Mouse (Mus musculus) myocyte (in vitro differentiated cells): ENCODE results near the gene Ctf1.

Experiments
- E2F4 ChIP-seq: IDR thresholded peaks from one replicate; pipeline ENCODE4 v1.6.1; 2011; ENCODE audit warnings: mild to moderate bottlenecking, control low read depth, moderate library complexity; ENCODE audit not compliant: insufficient read depth
- MAX ChIP-seq: IDR thresholded peaks from one replicate; pipeline ENCODE4 v1.6.1; 2011; ENCODE audit warnings: low read depth, mild to moderate bottlenecking, control low read depth
- POLR2A ChIP-seq: IDR thresholded peaks from one replicate; pipeline ENCODE4 v1.6.1; 2011; ENCODE audit warnings: low read depth, mild to moderate bottlenecking, control low read depth, moderate library complexity; ENCODE audit not compliant: insufficient read length
- POLR2AphosphoS2 ChIP-seq: IDR thresholded peaks from one replicate; pipeline ENCODE4 v1.6.1; 2011; ENCODE audit warnings: low read depth, control low read depth; ENCODE audit not compliant: insufficient read length
- SRF ChIP-seq: IDR thresholded peaks from one replicate; pipeline ENCODE4 v1.6.1; 2011; ENCODE audit warnings: low read depth; ENCODE audit not compliant: control insufficient read depth, insufficient read length
- TCF12 ChIP-seq: IDR thresholded peaks from one replicate; pipeline ENCODE4 v1.6.1; 2011; ENCODE audit warnings: mild to moderate bottlenecking, control low read depth; ENCODE audit not compliant: poor library complexity, insufficient read depth, severe bottlenecking

GRCm38 (mm10) chr7:127725490-127725889, 13.0 kb downstream of the Ctf1 start:
- TF ChIP-seq E2F4 (no peak), POLR2A (no peak), POLR2AphosphoS2 (no peak), MAX (no peak), SRF (no peak), TCF12 (no peak)
